Mouse (Mus musculus): ENCODE results near the gene Hmgb2. TPM values are rescaled to one million over a fixed set of nuclear protein-coding genes. Genes with fewer than 3 reads are reported as not detected.
"Not testable (repeated sequence)": the region's sequence is repeated elsewhere in the genome, so short reads cannot be mapped to it uniquely, and the experiment has no call there.

The Hmgb2 gene
- total and polyA plus RNA-seq, 2 experiments from 2014 or later: 27.8 to 74.8 TPM

DNA sequence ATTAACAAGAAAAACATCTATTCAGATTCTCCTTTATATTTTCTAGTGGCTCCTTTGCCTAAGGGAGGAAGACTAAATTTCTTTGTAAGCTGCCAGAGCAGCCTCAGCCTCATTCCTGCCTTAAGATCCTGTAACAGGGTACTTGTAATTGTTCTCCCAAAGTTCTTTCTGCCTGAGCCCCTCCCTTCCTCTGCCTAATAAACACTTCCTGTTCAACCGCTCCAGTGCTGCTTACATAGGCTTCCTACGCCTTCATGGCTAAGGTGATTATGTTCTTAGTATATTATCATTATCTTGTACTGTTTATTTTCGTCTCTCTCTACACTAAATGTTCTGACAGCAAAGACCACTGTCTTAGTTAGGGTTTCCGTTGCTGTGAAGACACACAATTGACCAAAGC is 3.0 kb upstream of the Hmgb2 start:
- Histone ChIP-seq H3K9me3 (ENCODE audit: low read length) (no peaks in the 10 kb centered on the region), H3K36me3 (ENCODE audit: insufficient read depth) (no peaks in the 10 kb centered on the region), H3K4me1 (ENCODE audit: insufficient read depth) (no peaks in the 10 kb centered on the region), H3K4me3 (ENCODE audit: low read depth, low read length) (no peak overlapping the region), H3K4me2 (ENCODE audit: low read depth) (no peak overlapping the region), H3K9ac (no peak overlapping the region), H3K27me3 (ENCODE audit: insufficient read depth, low read length) (no peaks in the 10 kb centered on the region), H3K27ac (ENCODE audit: low read depth, low read length) (no peak overlapping the region)
- TF ChIP-seq CTCF (IDR thresholded peaks at IDR 0.05; ENCODE audit: low read depth): no peak
- 89% methylated on average over 4 of the region's 4 CpGs for WGBS
- DNase-seq (no peak), ATAC-seq (no peak)

DNA sequence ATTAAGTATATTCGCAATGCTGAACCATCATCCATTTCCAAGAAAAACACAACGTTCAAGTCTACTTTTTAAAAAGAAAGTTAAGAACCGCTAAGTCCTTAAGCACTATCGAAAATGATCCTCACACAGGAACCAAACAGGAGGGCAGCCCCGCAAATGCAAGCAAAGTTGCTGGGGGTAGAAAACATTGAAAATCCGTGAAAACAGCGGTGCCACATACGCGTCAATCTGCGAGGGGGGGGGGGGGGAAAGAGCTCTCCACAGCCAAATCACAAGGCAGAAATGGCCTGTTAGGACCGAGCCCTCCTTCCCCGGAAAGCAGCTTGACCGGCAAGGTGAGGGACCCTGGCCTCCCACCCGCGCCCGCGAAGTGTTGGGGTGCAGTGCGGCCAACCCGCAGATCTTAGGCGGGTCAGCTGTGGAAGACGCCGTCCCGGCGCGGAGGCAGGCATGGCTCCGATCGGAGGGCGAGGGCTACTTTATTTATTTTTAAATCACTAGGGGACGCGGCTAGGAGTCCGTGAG is 854 bp upstream of the Hmgb2 start:
- WGBS: 3% methylated on average over 31 of the region's 31 CpGs
- peak overlapping the region; percentile 60 for H3K9ac ChIP-seq
- peak overlapping the region; percentile 47; the same call in 1 of the 2 replicates for H3K27ac ChIP-seq (ENCODE audit: low read depth, low read length)
- ATAC-seq (no peak), DNase-seq (no peak)
- no peaks in the 10 kb centered on the region for H3K9me3 ChIP-seq (ENCODE audit: low read length)
- H3K27me3 ChIP-seq (ENCODE audit: insufficient read depth, low read length): no peaks in the 10 kb centered on the region
- H3K4me3 ChIP-seq (ENCODE audit: low read depth, low read length): peak overlapping the region; percentile 92
- no peak for TF ChIP-seq CTCF (IDR thresholded peaks at IDR 0.05; ENCODE audit: low read depth)
- H3K4me2 ChIP-seq (ENCODE audit: low read depth): peak overlapping the region; percentile 89
- no peaks in the 10 kb centered on the region for H3K4me1 ChIP-seq (ENCODE audit: insufficient read depth)
- no peaks in the 10 kb centered on the region for H3K36me3 ChIP-seq (ENCODE audit: insufficient read depth)

DNA sequence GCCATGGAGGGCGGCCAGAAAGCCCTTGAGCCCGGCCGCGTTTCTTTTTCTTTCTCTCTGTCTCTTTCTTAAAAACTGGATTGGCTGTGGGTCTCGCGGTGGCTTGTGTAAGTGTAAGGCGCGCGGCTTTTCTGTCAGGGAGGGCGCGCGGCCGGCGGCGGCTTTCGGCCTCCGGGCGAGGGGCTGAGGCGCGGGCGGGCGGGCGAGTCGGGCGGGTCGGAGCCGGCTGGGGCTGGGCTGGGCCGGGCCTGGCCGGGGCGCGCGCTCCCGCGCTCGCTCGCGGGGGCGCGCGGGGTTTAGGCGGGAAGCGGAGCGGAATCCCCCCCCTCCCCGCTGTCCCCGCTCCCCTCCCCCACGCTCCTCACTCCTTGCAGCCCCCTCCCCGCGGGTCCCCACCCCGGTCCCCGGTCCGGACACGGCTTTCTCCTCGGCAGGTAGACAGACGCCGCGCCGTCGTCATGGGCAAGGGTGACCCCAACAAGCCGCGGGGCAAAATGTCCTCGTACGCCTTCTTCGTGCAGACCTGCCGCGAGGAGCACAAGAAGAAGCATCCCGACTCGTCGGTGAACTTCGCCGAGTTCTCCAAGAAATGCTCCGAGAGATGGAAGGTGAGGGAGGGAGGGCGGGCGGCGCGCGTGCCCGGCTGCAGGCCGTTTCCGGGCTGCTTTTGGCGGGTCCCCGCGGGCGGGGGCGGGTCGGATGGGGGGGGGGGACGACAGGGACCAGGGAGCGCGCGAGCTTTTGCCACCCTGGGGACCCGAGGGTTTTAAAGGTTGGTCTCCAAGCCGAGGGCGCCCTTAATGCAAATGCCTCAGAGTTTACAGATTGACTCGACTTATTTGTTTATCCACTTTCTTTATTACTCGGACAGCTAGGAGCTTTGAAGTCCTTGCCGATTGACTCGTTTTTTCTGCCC is 692 bp downstream of the Hmgb2 start:
- peak overlapping the region; percentile 99 for H3K27ac ChIP-seq (ENCODE audit: low read depth, low read length)
- H3K4me3 ChIP-seq (ENCODE audit: low read depth, low read length): peak overlapping the region; percentile 92
- peak overlapping the region; percentile 100 for H3K9ac ChIP-seq
- no peaks in the 10 kb centered on the region for H3K27me3 ChIP-seq (ENCODE audit: insufficient read depth, low read length)
- ATAC-seq: peak; percentile 55
- no peaks in the 10 kb centered on the region for H3K36me3 ChIP-seq (ENCODE audit: insufficient read depth)
- no peaks in the 10 kb centered on the region for H3K4me1 ChIP-seq (ENCODE audit: insufficient read depth)
- WGBS: 2% methylated on average over 71 of the region's 96 CpGs
- TF ChIP-seq CTCF (IDR thresholded peaks at IDR 0.05; ENCODE audit: low read depth): no peak
- H3K4me2 ChIP-seq (ENCODE audit: low read depth): peak overlapping the region; percentile 89
- H3K9me3 ChIP-seq (ENCODE audit: low read length): no peaks in the 10 kb centered on the region
- DNase-seq: no peak

DNA sequence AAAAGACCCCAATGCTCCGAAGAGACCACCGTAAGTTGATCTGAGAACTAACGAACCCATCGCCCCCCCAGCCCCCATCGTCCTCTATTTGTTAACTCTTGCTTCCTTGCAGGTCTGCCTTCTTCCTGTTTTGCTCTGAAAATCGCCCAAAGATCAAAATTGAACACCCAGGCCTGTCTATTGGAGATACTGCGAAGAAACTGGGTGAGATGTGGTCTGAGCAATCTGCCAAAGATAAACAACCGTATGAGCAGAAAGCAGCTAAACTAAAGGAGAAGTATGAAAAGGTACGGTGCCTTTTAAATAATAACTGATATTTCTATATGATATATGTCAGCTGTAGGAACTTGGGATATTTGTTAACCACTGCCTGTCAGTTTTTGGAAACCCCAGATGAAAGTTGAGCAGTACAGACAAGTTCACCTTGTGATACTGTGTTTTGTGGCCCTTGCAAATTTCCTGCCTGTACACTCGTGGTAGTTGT is 1.5 kb downstream of the Hmgb2 start:
- ATAC-seq; H3K27ac ChIP-seq (ENCODE audit: low read depth, low read length); H3K27me3 ChIP-seq (ENCODE audit: insufficient read depth, low read length); H3K4me1 ChIP-seq (ENCODE audit: insufficient read depth); H3K36me3 ChIP-seq (ENCODE audit: insufficient read depth); H3K9me3 ChIP-seq (ENCODE audit: low read length); DNase-seq: not testable (repeated sequence)
- Histone ChIP-seq H3K4me2 (ENCODE audit: low read depth) (peak overlapping the region; percentile 89), H3K9ac (peak overlapping the region; percentile 100; the same call in 1 of the 2 replicates), H3K4me3 (ENCODE audit: low read depth, low read length) (peak overlapping the region; percentile 92)
- WGBS: 13% methylated on average over 9 of the region's 10 CpGs

DNA sequence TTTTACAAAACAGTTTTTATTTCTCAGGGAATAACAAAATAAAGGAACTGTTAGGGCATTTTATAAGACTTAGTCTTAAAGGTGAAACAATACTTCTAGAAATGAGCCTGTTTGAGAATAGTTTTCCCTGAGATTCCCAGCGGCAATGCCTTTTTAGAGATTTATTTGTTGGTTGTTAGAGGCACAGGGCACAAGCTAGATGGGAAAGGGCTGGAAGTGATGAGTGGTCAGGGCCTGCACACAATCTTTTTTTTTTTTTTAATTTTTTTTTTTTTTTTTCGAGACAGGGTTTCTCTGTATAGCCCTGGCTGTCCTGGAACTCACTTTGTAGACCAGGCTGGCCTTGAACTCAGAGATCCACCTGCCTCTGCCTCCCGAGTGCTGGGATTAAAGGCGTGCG is 5.0 kb downstream of the Hmgb2 start:
- not testable (repeated sequence) for DNase-seq; H3K9ac ChIP-seq; H3K4me1 ChIP-seq (ENCODE audit: insufficient read depth); H3K36me3 ChIP-seq (ENCODE audit: insufficient read depth); H3K27ac ChIP-seq (ENCODE audit: low read depth, low read length); H3K4me3 ChIP-seq (ENCODE audit: low read depth, low read length); H3K4me2 ChIP-seq (ENCODE audit: low read depth); H3K27me3 ChIP-seq (ENCODE audit: insufficient read depth, low read length); H3K9me3 ChIP-seq (ENCODE audit: low read length); ATAC-seq
- WGBS: 95% methylated on average over 4 of the region's 5 CpGs

DNA sequence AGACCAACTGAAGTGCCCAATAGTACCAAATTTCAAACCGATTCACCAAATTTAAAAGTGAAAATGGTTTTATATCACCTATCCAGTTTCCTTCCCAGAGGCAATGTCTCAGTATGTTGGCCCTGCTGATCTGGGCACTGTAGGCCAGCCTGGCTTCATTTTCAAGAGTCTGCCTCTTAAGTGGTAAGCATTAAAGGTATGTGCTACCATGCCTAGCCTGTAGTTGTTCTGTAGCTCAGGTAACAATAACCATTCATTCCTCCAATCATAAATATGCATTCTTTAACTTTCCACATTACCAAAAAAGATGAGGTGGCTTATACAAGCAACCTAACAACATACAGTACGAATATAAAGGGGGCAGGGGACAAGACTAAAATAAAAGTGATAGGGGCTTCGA is 6.0 kb downstream of the Hmgb2 start:
- no peak for ATAC-seq
- no peak overlapping the region for H3K9ac ChIP-seq
- H3K27ac ChIP-seq (ENCODE audit: low read depth, low read length): no peak overlapping the region
- H3K4me1 ChIP-seq (ENCODE audit: insufficient read depth): no peaks in the 10 kb centered on the region
- H3K27me3 ChIP-seq (ENCODE audit: insufficient read depth, low read length): no peaks in the 10 kb centered on the region
- DNase-seq: no peak
- H3K36me3 ChIP-seq (ENCODE audit: insufficient read depth): no peaks in the 10 kb centered on the region
- H3K4me3 ChIP-seq (ENCODE audit: low read depth, low read length): no peak overlapping the region
- no peaks in the 10 kb centered on the region for H3K9me3 ChIP-seq (ENCODE audit: low read length)
- H3K4me2 ChIP-seq (ENCODE audit: low read depth): no peak overlapping the region
- WGBS: 92% methylated on average over 3 of the region's 3 CpGs
- TF ChIP-seq CTCF (IDR thresholded peaks at IDR 0.05; ENCODE audit: low read depth): no peak

DNA sequence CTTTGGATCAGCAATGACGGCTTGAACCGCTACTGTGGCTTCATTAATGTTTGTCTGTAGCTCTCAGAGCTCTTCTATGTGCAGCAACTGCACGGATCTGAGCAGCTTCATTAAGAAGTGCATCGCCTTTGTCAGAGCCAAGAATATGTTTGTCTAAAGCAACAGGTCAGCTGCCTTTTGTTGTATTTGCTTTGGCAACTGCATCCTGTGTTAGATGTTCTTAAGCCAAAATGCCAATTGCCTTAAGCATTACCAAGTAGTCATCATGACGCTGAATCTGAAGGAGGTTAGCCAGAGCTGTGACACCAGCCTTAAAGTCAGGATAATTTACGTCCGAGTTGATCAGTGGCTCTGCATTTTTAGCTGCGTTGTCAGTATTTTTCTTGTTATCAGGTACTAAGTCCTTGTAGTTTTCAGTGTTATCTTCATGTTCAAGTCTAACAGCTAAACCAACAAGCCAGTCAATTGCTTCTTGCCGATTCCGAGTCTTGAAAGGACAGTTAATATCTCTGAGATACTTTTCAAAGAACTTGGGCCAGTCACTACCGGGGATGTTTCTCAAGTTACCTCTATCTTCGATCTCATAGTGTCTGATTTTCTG is 8.6 kb downstream of the Hmgb2 start:
- no peak overlapping the region for H3K27ac ChIP-seq (ENCODE audit: low read depth, low read length)
- DNase-seq (no peak), ATAC-seq (no peak)
- H3K36me3 ChIP-seq (ENCODE audit: insufficient read depth): no peaks in the 10 kb centered on the region
- no peak overlapping the region for H3K4me2 ChIP-seq (ENCODE audit: low read depth)
- H3K9ac ChIP-seq: no peak overlapping the region
- H3K4me1 ChIP-seq (ENCODE audit: insufficient read depth): no peaks in the 10 kb centered on the region
- no peak for TF ChIP-seq CTCF (IDR thresholded peaks at IDR 0.05; ENCODE audit: low read depth)
- WGBS: 86% methylated on average over 12 of the region's 12 CpGs
- H3K4me3 ChIP-seq (ENCODE audit: low read depth, low read length): no peak overlapping the region
- no peaks in the 10 kb centered on the region for H3K27me3 ChIP-seq (ENCODE audit: insufficient read depth, low read length)
- no peaks in the 10 kb centered on the region for H3K9me3 ChIP-seq (ENCODE audit: low read length)
